Mouse (Mus musculus) lung, postnatal 25 days (tissue): ENCODE measurements around the gene Prdm1.

ENCODE experiments used
- DNase-seq: peaks from one replicate; pipeline ENCODE4 v3.0.0; 2022; ENCODE audit warnings: low spot score

The Prdm1 gene

DNA sequence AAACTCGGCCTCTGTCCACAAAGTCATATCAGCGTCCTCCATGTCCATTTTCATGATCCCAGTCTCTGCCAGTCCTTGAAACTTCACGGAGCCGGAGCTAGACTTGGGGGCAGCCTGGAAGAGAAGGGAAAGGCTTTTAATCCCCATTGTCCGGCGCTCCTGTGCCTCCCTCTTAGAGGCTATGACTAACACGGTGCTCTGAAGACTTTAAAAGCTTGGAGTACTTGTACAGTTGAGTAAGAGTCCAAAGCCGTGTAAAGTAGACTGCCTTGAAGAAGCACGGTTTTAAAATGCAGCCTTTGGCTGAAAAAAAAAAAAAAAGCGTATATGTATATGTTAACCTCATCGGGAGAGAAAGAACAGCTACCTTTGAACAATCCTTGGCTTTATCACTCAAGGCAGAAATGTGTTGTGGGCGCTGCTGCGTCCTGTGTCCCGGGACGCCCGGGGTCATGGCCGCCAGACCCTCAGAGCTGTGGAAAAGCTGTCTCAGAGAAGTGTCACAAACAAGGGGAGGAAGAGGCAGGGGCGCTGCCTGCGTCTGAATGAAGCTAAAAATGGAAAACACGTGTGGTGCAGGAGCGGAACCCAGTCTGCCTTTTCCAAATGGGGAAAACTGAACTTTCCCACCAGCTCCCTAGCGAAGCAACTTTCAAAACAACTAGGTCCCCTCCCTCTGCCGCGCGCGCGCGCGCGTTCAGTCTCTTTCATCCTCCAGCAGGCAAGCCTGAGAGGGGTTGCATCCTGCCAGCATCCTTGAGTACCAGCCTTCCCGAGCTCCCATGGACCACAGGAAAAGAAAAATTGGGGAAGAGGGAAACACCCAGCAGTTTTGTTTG, 71.3 kb downstream of the Prdm1 start:
- no peak for DNase-seq

- no peak for DNase-seq
These were observed 73.5 kb downstream of the Prdm1 start for GRCm38 (mm10) chr10:44454753-44455152.

- no peak for DNase-seq
These were observed 74.2 kb downstream of the Prdm1 start for GRCm38 (mm10) chr10:44454111-44454510.

DNA sequence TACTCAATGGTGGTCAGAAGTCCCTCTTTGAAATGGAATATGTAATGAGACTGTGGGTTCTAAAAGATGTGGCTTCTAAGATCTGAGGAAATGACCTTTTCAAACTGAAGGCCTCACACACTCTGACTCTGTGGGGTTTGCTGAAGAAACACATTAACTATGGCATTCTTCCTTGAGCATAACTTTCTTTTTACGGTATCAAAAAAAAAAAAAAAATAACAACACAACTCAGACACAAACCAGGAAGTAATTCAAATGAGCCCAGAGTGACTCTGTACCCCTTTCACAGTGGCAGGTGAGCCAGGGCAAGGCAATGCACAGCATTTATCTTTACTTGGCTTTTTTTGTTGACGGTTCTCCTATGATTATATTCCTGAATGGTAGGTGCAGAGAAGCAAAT, 77.5 kb downstream of the Prdm1 start:
- no peak for DNase-seq

- DNase-seq = no peak
These were observed 78.2 kb downstream of the Prdm1 start for GRCm38 (mm10) chr10:44450108-44450507.

- no peak for DNase-seq
These were observed 78.6 kb downstream of the Prdm1 start for GRCm38 (mm10) chr10:44449666-44450065.

- peak; percentile 65 for DNase-seq
These were observed 80.1 kb downstream of the Prdm1 start for GRCm38 (mm10) chr10:44448165-44448564.

DNA sequence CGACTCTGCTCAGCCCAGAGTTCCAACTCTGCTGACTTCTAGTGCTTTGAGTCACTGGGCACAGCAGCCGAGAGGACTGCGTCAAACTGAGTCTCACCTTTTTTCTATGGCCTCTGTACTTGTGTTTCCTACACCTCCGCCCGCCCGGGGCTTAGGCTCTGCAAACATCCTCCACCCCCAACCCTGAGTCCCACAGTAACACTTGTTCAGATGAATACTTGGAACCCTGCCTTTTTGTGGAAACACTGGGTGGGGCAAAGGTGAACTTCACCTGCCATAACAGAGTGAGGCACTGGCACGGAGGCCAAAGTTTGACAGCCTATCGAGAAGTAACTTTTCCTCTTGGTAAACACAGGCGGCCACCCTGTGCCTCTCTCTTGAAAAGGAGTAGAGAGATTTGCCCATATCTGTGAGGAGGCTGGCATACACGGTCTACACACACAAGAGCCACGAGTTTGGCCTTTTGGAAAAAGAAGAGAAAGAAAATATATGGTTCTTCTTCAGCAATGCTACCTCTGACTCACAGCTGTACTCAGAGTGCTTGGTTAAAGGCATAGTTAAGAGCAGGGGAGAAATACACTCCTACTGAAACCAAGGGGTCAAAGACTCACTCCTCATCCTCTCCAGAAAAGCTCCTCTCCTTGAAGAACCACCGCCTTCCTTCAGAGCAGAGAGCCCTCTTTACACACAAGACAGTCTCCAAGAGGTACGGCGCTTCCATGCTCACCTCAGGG, 80.7 kb downstream of the Prdm1 start:
- peak; percentile 68 for DNase-seq

GRCm38 (mm10) chr10:44447001-44447400, 81.3 kb downstream of the Prdm1 start:
- DNase-seq = no peak

DNA sequence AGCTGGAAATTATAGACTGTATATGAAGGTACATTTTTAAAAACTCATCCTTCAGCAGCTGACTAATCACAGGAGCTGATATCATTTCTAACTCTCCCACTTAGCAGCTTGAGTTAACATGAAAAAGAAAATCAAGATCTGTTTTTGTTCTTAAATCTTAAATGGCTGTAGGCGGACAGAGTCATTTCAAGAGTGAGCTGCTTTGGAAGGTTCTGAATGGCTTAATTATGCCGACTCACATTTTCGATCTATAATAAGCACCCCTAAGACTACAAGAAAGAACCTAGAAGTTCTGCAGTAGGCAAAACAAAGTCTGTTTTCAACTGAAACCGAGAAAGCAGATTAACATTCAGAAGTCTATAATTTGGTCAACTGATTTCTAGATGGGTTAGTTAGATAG, 83.9 kb downstream of the Prdm1 start:
- DNase-seq = no peak

DNA sequence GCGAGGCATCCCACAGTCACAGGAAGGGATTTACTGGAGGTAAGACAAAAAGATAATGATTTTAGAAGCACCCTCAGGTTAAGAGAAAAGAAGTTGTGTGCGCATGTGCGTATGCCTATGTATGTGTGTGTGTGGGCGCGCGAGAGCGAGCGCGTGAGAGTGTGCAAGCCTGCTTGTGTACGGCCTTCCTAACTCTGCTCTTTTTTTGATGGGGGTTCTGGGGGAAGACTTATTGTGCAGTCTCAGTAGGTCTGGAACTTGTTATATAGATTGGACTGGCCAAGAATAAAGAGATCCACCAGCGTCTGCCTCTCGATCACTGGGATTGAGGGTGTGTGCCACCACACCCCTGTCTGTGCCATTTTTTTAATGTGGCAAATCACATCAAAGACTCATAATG, 84.6 kb downstream of the Prdm1 start:
- DNase-seq = no peak

DNA sequence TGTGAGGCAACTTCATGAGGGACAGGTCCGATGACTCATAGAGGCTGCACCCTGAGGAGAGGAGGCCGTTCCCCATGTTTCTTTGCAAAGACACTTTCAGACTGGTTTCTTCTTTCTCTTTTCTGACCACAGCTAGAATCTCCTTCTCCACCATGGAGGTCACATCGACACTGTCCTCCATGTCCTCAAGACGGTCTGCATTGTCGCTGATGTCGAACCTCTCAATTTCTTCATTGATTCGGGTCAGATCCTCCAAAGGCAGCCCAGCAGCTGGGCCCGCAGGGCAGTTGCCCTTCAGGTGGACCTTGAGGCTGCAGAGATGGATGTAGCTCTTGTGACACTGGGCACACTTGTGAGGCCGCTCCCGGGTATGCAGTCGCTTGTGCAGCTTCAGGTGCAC, 88.6 kb downstream of the Prdm1 start:
- no peak for DNase-seq

DNA sequence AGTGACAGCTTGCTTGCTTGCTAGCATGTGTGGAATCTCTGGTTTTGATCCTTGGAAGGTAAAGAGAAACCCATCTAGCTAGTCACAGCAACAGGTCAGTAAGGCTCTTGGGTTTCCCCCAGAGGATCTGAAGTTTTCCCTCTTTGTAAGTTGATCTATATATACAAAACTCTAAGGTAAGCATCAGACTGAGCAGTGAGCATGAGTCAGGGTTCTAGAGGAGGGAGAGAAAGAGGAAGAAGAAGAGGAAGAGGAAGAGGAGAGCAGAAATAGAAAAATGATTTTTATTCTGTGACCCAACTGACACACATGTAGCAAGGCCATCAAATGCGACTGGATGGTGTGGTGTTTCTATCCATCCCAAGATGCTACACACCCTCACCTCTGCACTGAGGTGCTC, 90.7 kb downstream of the Prdm1 start:
- no peak for DNase-seq

- no peak for DNase-seq
These were observed 92.3 kb downstream of the Prdm1 start for GRCm38 (mm10) chr10:44435956-44436355.

GRCm38 (mm10) chr10:44434702-44435181, 93.6 kb downstream of the Prdm1 start:
- no peak for DNase-seq

GRCm38 (mm10) chr10:44432235-44432634, 96.1 kb downstream of the Prdm1 start:
- no peak for DNase-seq

- DNase-seq = peak; percentile 65
These were observed 96.6 kb downstream of the Prdm1 start for GRCm38 (mm10) chr10:44431689-44432088.

DNA sequence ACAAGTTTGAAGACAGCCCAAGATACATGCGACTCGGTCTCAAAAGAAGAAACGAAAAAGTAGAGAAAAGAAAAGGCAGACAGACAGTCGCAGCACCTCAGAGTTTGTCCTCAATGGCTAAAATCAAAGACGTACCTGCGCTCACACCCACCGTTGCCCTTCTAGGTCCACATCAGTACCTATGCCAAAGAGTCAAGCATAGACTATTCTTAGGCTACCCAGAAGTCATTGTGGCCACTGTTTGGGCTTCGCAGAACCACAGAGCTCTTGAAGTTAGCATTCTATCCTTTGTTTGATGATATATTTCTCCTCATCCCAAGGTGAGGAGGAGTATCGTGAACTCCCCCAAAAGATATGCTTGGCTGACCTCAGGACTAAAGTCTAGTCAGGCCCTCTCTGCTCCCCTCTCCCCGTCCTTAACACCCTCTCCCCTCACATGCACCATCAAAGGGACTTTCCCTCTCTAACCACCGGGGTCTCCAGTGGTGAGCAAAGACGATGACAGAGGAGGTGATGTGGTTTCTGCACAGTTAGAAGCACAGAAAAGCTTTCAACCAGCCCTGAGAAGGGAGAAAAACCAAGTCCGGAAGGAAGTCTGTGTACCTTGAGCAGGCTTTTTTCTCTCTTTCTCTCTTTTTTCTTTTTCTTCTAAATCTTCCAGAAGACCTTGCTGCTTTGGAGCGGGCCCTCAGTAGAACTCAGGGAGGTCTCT, 99.0 kb downstream of the Prdm1 start:
- no peak for DNase-seq

DNA sequence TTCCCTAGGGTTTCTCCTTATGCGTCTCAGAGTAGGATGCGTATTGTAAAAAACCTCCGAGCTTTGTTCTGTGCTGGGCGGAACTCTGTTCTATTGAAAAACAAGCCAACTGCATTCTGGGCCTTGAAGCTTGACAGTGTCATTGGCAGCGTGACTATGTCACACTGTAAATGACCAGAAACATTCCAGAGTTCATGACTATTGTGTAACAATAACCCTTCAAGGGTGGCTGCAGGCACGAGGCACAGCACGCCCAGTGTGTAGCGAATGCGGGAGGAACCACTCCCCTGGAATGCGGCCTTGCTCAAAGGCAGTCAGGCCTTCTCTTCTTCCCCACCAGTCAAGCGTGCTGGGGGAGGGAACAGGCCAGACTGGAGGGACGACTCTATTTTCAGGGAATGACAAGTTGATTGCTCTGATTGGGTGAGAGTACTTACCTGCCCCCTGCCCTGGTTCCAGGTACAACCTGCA, 100.4 kb downstream of the Prdm1 start:
- DNase-seq = peak; percentile 85

DNA sequence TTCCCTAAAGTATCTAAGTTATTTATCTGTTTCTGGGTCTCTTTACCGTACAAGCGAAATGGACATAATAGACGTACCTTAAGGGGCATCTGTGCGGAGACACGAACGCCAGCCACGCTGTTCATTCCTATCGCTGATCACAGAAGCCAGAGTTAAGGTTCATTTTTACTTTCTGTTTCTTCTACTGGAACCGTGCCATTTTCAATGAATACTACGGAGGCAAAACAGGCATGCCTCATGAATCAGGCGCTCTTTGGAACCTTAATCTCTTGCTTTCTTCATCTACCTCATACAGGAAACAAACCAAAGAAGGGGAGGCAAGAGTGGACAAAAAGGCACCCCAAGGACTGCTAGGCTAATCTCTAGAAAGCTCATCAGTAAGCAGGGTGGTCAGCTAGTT, 100.9 kb downstream of the Prdm1 start:
- no peak for DNase-seq

DNA sequence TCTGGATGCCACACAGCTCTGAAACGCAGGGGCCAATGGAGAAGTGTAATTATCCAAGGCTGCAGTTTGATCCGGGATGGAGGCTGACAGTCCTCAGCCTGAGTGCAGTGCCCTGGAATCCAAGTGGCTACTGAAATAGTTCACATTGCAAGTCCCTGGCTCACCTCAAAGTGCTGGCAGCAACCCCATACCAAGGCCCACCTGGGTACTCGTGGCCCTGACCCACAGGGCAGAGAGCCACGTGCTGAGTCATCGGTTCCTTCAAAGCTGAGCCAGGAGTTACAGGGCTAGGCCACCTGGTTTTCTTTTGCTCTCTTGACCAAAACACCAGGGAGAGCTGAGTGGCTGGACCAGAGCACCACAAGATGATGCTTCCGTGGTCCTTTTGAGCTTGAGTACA, 103.3 kb downstream of the Prdm1 start:
- no peak for DNase-seq

- no peak for DNase-seq
These were observed 106.4 kb downstream of the Prdm1 start for GRCm38 (mm10) chr10:44421896-44422295.

DNA sequence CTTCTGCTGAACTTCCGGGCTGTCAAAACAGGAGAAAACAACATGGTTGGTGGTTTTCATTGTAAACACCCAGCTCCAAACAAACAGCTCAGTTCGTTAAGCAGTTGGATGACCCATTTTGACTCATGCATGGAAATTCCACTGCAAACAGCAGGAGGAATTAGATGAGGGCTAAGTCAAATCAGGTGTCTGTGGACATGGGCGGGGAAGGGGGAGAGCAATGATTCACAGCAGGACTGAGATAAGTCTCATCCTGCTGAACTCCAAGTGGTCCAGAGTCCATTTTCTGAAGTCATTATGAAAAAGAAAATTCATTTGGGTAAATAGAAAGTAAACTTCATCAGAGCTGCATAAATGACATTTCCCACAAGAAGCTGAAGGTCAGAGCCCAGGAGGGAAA, 108.1 kb downstream of the Prdm1 start:
- DNase-seq = no peak
